Mouse (Mus musculus) forebrain, embryonic 11.5 days (tissue): ENCODE results near the gene Shisal1. TPM values are rescaled to one million over a fixed set of nuclear protein-coding genes. Genes with fewer than 3 reads are reported as not detected.

Source experiments
- ATAC-seq: fragments of 200-750 bp; cut with Nextera tagmentation; replicated peaks from 2 replicates; pipeline ENCODE4 v1.8.0; 2017; ENCODE audit warnings: moderate TSS enrichment; ENCODE audit not compliant: low FRiP score
- DNase-seq: peaks from one replicate; pipeline ENCODE4 v3.0.0-alpha.2; 2017; ENCODE audit warnings: low spot score
- H3K27ac ChIP-seq: fragments of 300-500 bp; sonication (generic); 2 replicates; pipeline ENCODE4 v1.5.1; 2014; ENCODE audit warnings: low read depth, low read length
- H3K27me3 ChIP-seq: fragments of 300-500 bp; sonication (generic); 2 replicates; pipeline ENCODE4 v1.6.1; 2014; ENCODE audit warnings: mild to moderate bottlenecking, low read length, mixed read lengths; ENCODE audit not compliant: control insufficient read depth, insufficient read depth
- H3K36me3 ChIP-seq: fragments of 300-500 bp; sonication (generic); 2 replicates; pipeline ENCODE4 v1.6.1; 2014; ENCODE audit warnings: mild to moderate bottlenecking, low read length, moderate library complexity, mixed read lengths; ENCODE audit not compliant: control insufficient read depth, insufficient read depth
- H3K4me1 ChIP-seq: fragments of 300-500 bp; sonication (generic); replicated peaks from 2 replicates; pipeline ENCODE4 v1.6.1; 2014; ENCODE audit warnings: low read length, mixed read lengths; ENCODE audit not compliant: control insufficient read depth, insufficient read depth
- H3K4me2 ChIP-seq: fragments of 300-500 bp; sonication (generic); 2 replicates; pipeline ENCODE4 v1.6.1; 2014; ENCODE audit warnings: low read depth, mild to moderate bottlenecking, low read length, moderate library complexity, mixed read lengths; ENCODE audit not compliant: severe bottlenecking
- H3K4me3 ChIP-seq: fragments of 300-500 bp; sonication (generic); 2 replicates; pipeline ENCODE4 v1.5.1; 2014; ENCODE audit warnings: low read depth, low read length
- H3K9ac ChIP-seq: fragments of 300-500 bp; sonication (generic); 2 replicates; pipeline ENCODE4 v1.6.1; 2014; ENCODE audit warnings: low read length
- H3K9me3 ChIP-seq: fragments of 300-500 bp; sonication (generic); 2 replicates; pipeline ENCODE4 v1.6.1; 2016; ENCODE audit warnings: low read length, mixed read lengths; ENCODE audit not compliant: control insufficient read depth
- WGBS: fragments of 180-500 bp; shearing (Covaris S2); extraction: QIAGEN DNeasy Blood & Tissue Kit; methylation state at CpG from one replicate; pipeline ENCODE4 v1.1.7; 2014; 5-methylcytosine and 5-hydroxymethylcytosine counted together
- polyA plus RNA-seq: library from polyadenylated mRNA; unstranded; fragments of >200 nt; fragmentation: Nextera tagmentation; extraction: Ambion mirVana; gene quantifications from 2 replicates; pipeline ENCODE4 v1.2.1, GENCODE M21; 2014

Gene Shisal1
- polyA plus RNA-seq, 1 experiment from 2014 or later: 4.4 TPM

DNA sequence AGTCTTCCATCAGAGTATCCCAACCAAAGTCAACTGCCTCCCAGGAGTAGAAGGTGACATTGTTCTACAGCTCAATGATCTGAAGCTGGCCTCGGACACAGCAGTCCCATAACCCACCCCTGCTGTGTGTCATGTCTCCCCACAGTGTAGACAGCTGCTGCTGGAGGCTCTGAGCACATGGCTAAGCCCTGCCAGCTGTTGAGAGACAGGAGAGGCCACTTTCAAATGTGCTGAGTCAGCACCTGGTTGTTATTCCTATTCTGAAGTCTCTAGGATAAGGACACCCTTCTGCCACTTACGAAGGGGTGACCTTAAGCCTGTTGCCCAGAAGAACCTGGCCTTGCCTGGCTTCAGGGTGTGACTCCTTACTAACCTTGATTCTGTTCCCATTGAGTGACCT lies 14.5 kb upstream of the Shisal1 start:
- Histone ChIP-seq H3K4me2 (no peak overlapping the region), H3K36me3 (no peaks in the 10 kb centered on the region), H3K4me1 (peaks cover 2% of the 10 kb centered on the region; the same call in 1 of the 2 replicates), H3K9ac (no peak overlapping the region), H3K9me3 (no peaks in the 10 kb centered on the region), H3K27me3 (no peaks in the 10 kb centered on the region), H3K27ac (no peak overlapping the region), H3K4me3 (no peak overlapping the region)
- WGBS: 82% methylated on average over 2 of the region's 2 CpGs
- no peak for ATAC-seq
- no peak for DNase-seq

DNA sequence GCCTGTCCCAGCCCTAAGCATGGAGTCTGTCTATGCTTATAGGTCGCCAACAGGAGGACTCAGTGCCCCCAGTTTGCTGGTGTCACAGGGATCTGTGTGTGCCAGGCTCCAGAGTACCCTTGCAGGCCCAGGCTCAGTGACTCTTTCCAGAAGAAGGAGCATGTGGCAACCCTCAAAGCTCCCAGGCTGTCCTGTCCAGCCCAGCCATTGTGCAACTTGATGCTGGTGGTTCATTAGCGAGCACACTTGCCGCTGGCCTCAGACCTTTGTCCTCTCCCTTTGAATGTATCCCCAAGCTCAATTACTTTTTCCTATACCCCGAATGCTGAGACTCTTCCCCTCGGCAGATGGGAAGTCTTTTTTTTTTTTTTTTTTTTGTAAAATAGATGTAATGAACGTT lies 12.1 kb upstream of the Shisal1 start:
- 40% methylated on average over 6 of the region's 6 CpGs for WGBS
- DNase-seq (no peak), ATAC-seq (no peak)
- Histone ChIP-seq H3K9ac (no peak overlapping the region), H3K27me3 (no peaks in the 10 kb centered on the region), H3K36me3 (no peaks in the 10 kb centered on the region), H3K4me3 (no peak overlapping the region), H3K27ac (no peak overlapping the region), H3K4me2 (no peak overlapping the region), H3K4me1 (no peaks in the 10 kb centered on the region), H3K9me3 (no peaks in the 10 kb centered on the region)

DNA sequence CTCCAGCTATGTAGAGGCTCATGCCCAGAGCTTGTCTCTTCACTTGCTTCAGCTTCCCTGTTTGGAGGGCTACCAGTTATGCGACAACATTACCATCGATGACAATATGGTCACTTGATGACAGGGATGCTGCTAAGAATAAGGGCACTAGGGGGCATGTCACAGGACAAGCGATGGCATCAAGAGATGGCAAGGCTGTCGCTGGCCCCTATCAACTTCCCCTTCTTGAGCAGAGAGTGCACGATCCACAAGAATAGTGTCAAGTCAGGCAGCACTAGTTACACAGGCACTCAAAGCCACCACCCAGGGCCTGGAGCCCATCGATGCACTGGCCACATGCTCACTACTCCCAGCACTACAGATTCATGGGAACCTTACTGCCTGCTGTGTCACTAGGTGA lies 8.4 kb upstream of the Shisal1 start:
- no peak overlapping the region for H3K9ac ChIP-seq
- no peak for ATAC-seq
- no peak overlapping the region for H3K4me3 ChIP-seq
- 96% methylated on average over 6 of the region's 6 CpGs for WGBS
- H3K9me3 ChIP-seq: no peaks in the 10 kb centered on the region
- H3K27me3 ChIP-seq: no peaks in the 10 kb centered on the region
- H3K4me2 ChIP-seq: no peak overlapping the region
- no peak overlapping the region for H3K27ac ChIP-seq
- no peaks in the 10 kb centered on the region for H3K36me3 ChIP-seq
- DNase-seq: no peak
- H3K4me1 ChIP-seq: peaks cover 6% of the 10 kb centered on the region; the same call in 1 of the 2 replicates

DNA sequence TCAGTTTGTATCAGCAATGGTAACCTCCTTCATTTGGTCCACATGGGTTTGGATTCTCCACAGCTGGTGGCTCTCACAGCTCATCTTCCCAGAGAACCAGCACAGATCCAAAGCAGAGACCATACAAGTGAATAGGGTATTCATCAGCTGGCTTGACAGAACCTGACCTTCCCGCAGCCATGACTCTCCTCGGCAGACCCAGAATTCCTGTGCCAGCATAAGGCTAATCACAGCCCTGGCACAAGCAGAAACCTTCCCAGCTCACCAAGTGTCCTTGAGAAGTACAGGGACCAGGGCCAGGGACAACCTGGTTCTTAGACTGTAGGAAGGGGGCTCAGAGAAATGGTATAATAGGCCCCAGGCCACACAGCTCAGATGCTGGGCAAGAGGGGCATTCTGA lies 6.2 kb upstream of the Shisal1 start:
- no peak overlapping the region for H3K4me3 ChIP-seq
- H3K27ac ChIP-seq: no peak overlapping the region
- DNase-seq (no peak), ATAC-seq (no peak)
- H3K9ac ChIP-seq: no peak overlapping the region
- H3K27me3 ChIP-seq: peaks cover 4% of the 10 kb centered on the region
- peaks cover 8% of the 10 kb centered on the region; the same call in 1 of the 2 replicates for H3K4me1 ChIP-seq
- H3K4me2 ChIP-seq: no peak overlapping the region
- H3K9me3 ChIP-seq: no peaks in the 10 kb centered on the region
- WGBS: 94% methylated on average over 2 of the region's 2 CpGs
- no peaks in the 10 kb centered on the region for H3K36me3 ChIP-seq

DNA sequence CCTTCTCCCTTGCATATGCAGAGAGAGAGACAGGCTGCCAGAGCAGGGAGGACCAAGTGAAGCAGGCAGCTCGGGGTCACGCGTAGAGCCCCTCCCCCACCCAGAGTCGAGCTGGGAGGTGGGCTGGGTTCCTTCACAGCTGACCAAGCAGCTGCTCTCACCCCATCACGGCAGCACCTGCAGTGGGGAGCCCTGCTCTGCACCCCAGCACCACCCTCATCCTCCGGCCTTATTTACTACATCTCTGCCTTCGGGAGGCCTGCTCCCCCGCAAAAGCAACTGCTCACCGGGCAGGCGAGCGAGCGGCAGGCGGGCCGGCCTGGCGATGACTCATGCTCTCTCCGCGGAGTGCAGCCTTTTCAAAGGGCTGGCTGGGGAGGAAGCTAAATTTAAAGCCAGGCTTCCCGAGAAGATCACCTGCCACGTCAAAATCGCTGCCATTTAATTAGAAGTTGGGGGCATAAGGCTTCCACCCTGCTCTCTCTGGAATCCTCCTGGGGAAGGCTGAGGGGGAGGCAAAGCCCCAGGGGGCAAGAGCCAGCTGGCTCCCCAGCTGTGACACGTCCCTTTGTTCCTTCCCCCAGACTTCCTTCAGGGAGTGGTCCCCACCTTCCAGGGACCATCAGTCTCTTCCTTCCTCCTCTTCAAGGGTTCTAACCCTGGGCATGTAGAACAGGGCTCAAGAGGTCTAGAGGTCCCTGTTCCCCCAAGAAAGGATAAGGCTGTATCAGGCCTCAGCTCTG lies 3.7 kb upstream of the Shisal1 start:
- H3K9ac ChIP-seq: peak overlapping the region; percentile 37; the same call in 1 of the 2 replicates
- ATAC-seq: 0 out of 2 replicates have a peak, but pooled peaks have one; percentile 40
- H3K27me3 ChIP-seq: peaks cover 23% of the 10 kb centered on the region
- no peak overlapping the region for H3K4me3 ChIP-seq
- under 1% methylated on average over 21 of the region's 21 CpGs for WGBS
- H3K27ac ChIP-seq: no peak overlapping the region
- no peaks in the 10 kb centered on the region for H3K36me3 ChIP-seq
- H3K4me2 ChIP-seq: peak overlapping the region; percentile 43
- H3K4me1 ChIP-seq: peaks cover 15% of the 10 kb centered on the region; the same call in 1 of the 2 replicates
- no peaks in the 10 kb centered on the region for H3K9me3 ChIP-seq
- peak; percentile 67 for DNase-seq

DNA sequence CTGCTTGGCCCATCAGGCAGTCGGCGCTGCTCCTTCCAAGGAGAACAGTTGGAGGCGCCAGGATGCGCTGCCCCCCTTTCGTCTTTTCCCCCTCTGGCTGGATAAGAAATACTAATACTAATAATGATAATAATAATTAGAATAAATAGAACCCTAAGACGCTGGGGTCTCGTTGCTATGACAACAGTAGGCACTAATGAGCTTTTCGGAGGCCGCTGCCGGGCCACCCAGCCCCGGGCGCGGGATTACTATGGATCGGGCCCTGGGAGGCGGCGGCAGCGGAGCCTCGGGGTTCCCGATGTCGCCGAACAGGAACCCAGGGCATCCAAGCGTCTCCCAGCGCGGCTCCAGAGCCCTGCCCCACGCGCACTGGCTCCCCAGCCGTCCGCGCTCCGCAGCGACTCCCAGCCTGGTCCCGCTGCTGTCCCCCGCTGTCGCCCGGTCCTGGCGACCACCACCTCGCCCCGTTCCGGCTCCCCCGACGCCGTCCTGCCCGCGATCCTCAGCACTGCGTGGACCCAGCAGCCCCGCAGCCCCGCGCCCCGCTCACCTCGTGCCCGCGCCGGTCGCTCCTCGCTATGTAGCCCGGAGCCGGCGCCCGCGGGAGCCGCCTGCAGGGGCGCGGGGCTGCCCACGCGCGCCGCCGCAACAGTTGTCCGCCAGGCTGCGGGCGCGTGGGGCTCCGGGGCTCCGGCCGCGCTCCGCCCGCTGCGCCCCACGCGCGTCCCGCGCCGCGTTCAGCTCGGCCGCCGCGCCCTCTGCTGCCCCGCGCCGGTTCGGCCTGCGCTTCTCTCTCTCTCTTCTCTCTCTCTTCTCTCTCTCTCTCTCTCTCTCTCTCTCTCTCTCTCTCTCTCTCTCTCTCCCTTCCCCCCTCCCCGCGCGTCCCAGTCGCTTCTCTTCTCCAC lies 833 bp downstream of the Shisal1 start:
- peak overlapping the region; percentile 62 for H3K4me3 ChIP-seq
- H3K9ac ChIP-seq: peak overlapping the region; percentile 67
- H3K9me3 ChIP-seq: no peaks in the 10 kb centered on the region
- no peaks in the 10 kb centered on the region for H3K36me3 ChIP-seq
- peak; percentile 26; the same call in 1 of the 2 replicates for ATAC-seq
- peak; percentile 66 for DNase-seq
- peaks cover 15% of the 10 kb centered on the region; the same call in 1 of the 2 replicates for H3K4me1 ChIP-seq
- H3K27ac ChIP-seq: no peak overlapping the region
- H3K27me3 ChIP-seq: peaks cover 29% of the 10 kb centered on the region
- WGBS: under 1% methylated on average over 85 of the region's 99 CpGs
- peak overlapping the region; percentile 100 for H3K4me2 ChIP-seq

DNA sequence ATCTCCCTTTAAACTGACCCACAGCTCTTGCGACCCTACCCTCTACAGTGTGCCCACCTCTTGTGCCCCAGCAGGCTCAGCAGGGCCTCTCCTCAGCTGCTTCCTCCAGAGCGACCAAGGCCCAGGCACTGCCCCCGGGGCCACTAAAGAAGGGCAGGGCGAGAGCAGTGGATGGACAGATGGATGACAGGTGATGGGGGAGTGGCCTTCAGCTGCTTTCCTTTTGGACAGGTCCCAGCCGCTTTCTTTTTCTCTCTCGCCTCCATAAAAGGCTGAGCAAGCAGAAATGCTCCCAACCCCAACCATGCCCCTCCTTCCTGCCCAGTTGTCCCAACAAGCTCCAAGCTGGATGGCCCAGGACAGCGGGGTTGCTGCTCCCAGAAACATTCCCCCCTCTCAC lies 2.7 kb downstream of the Shisal1 start:
- Histone ChIP-seq H3K4me3 (no peak overlapping the region), H3K36me3 (no peaks in the 10 kb centered on the region), H3K4me1 (peaks cover 11% of the 10 kb centered on the region), H3K9me3 (no peaks in the 10 kb centered on the region), H3K4me2 (no peak overlapping the region), H3K9ac (no peak overlapping the region), H3K27ac (no peak overlapping the region), H3K27me3 (peaks cover 29% of the 10 kb centered on the region)
- DNase-seq (no peak), ATAC-seq (no peak)
- WGBS: 40% methylated on average over 7 of the region's 7 CpGs

DNA sequence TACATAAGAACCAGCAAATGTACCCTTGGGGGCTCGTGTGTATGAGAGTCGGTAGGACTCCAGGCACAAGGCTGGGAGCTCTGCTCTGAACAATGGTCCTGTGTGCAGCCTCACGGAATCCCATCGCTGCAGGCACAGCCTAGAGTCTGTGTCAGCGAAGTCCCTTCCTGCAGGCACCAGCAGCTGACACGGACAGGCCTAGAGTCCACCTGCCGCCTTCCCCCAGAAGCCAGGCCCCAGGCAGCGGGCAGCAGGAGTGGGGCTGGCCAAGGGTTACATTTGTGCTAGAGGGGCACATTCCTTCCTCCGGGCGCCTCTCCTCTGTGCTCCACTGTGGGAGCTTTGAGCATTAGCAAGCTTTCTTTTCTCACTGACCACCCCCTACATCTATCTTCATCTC lies 3.3 kb downstream of the Shisal1 start:
- no peaks in the 10 kb centered on the region for H3K36me3 ChIP-seq
- no peak for DNase-seq
- no peak overlapping the region for H3K4me2 ChIP-seq
- H3K9ac ChIP-seq: no peak overlapping the region
- WGBS: 42% methylated on average over 10 of the region's 10 CpGs
- H3K27ac ChIP-seq: no peak overlapping the region
- ATAC-seq: no peak
- H3K9me3 ChIP-seq: no peaks in the 10 kb centered on the region
- peaks cover 25% of the 10 kb centered on the region for H3K27me3 ChIP-seq
- H3K4me1 ChIP-seq: peaks cover 11% of the 10 kb centered on the region
- H3K4me3 ChIP-seq: no peak overlapping the region
